Mouse (Mus musculus): ENCODE measurements around the gene Tmpo. TPM values are rescaled to one million over a fixed set of nuclear protein-coding genes. Genes with fewer than 3 reads are reported as not detected.

Gene Tmpo
- polyA plus RNA-seq, 1 experiment, result 17.4 TPM

GRCm38 (mm10) chr10:91208899-91209667, 28.0 kb upstream of the Tmpo start:
- Histone ChIP-seq H3K4me1 (ENCODE audit: control insufficient read depth, insufficient read depth, low read length) (no peaks in the 10 kb centered on the region; the same call in none of the 2 replicates), H3K27me3 (ENCODE audit: control insufficient read depth, insufficient read depth, low read length) (no peaks in the 10 kb centered on the region), H3K27ac (ENCODE audit: control insufficient read depth, insufficient read depth, low read depth, low read length) (no peak overlapping the region), H3K36me3 (ENCODE audit: control insufficient read depth, insufficient read depth, low read length) (no peaks in the 10 kb centered on the region), H3K4me3 (ENCODE audit: control insufficient read depth, low read depth, low read length) (no peak overlapping the region)
- no peak for TF ChIP-seq POLR2A (IDR thresholded peaks at IDR 0.05; ENCODE audit: control insufficient read depth, low read depth, low read length)
- TF ChIP-seq CTCF (IDR thresholded peaks at IDR 0.05; ENCODE audit: control insufficient read depth, insufficient read depth, insufficient replicate concordance, low read depth, low read length), result no peak

DNA sequence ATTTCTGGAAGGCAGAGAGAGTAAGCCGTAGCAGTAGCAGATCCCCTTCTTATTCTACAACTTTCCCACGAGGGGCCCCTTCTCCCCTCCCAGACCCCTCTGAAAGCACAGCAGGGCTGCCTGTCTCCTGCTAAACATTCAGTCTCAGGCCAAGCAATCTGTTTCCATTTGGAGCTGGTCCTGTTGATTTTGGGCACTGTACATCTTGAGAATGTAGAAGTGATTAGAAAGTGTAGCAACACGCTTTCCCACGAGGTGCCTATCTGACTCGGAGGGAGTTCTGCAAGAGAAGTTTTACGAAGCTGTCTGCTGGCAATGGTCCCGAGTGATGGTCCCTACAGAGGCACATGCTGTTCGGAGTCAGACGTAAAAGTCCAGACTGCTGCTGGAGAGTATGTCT, 27.3 kb upstream of the Tmpo start:
- Histone ChIP-seq H3K4me3 (ENCODE audit: control insufficient read depth, low read depth, low read length) (no peak overlapping the region), H3K36me3 (ENCODE audit: control insufficient read depth, insufficient read depth, low read length) (no peaks in the 10 kb centered on the region), H3K4me1 (ENCODE audit: control insufficient read depth, insufficient read depth, low read length) (no peaks in the 10 kb centered on the region; the same call in none of the 2 replicates), H3K27me3 (ENCODE audit: control insufficient read depth, insufficient read depth, low read length) (no peaks in the 10 kb centered on the region), H3K27ac (ENCODE audit: control insufficient read depth, insufficient read depth, low read depth, low read length) (no peak overlapping the region)
- TF ChIP-seq POLR2A (IDR thresholded peaks at IDR 0.05; ENCODE audit: control insufficient read depth, low read depth, low read length), result no peak
- TF ChIP-seq CTCF (IDR thresholded peaks at IDR 0.05; ENCODE audit: control insufficient read depth, insufficient read depth, insufficient replicate concordance, low read depth, low read length), result no peak

DNA sequence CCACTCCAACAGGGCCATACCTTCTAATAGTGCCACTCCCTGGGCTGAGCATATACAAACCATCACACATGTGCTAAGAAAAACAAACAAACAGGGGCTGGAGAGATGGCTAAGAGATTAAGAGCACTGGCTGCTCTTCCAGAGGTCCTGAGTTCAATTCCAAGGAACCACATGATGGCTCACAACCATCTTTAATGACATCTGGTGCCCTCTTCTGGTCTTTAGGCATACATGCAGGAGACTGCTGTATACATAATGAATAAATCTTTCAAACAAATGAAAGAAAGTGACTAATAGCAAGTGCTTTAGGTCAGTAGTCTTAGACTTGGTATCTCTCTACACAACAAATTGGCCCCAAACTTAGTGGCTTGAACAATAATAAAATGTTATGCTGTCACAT, 26.2 kb upstream of the Tmpo start:
- no peak overlapping the region for H3K4me3 ChIP-seq (ENCODE audit: control insufficient read depth, low read depth, low read length)
- no peaks in the 10 kb centered on the region for H3K36me3 ChIP-seq (ENCODE audit: control insufficient read depth, insufficient read depth, low read length)
- H3K27me3 ChIP-seq (ENCODE audit: control insufficient read depth, insufficient read depth, low read length), result no peaks in the 10 kb centered on the region
- H3K4me1 ChIP-seq (ENCODE audit: control insufficient read depth, insufficient read depth, low read length), result no peaks in the 10 kb centered on the region
- TF ChIP-seq CTCF (IDR thresholded peaks at IDR 0.05; ENCODE audit: control insufficient read depth, insufficient read depth, insufficient replicate concordance, low read depth, low read length), result no peak
- no peak for TF ChIP-seq POLR2A (IDR thresholded peaks at IDR 0.05; ENCODE audit: control insufficient read depth, low read depth, low read length)
- no peak overlapping the region for H3K27ac ChIP-seq (ENCODE audit: control insufficient read depth, insufficient read depth, low read depth, low read length)

GRCm38 (mm10) chr10:91205632-91206031, 24.5 kb upstream of the Tmpo start:
- H3K4me1 ChIP-seq (ENCODE audit: control insufficient read depth, insufficient read depth, low read length), result no peaks in the 10 kb centered on the region

GRCm38 (mm10) chr10:91200581-91200980, 19.5 kb upstream of the Tmpo start:
- Histone ChIP-seq H3K4me3 (ENCODE audit: control insufficient read depth, low read depth, low read length) (no peak overlapping the region), H3K27ac (ENCODE audit: control insufficient read depth, insufficient read depth, low read depth, low read length) (no peak overlapping the region), H3K4me1 (ENCODE audit: control insufficient read depth, insufficient read depth, low read length) (no peaks in the 10 kb centered on the region), H3K36me3 (ENCODE audit: control insufficient read depth, insufficient read depth, low read length) (no peaks in the 10 kb centered on the region), H3K27me3 (ENCODE audit: control insufficient read depth, insufficient read depth, low read length) (no peaks in the 10 kb centered on the region)
- TF ChIP-seq CTCF (IDR thresholded peaks at IDR 0.05; ENCODE audit: control insufficient read depth, insufficient read depth, insufficient replicate concordance, low read depth, low read length), result no peak
- TF ChIP-seq POLR2A (IDR thresholded peaks at IDR 0.05; ENCODE audit: control insufficient read depth, low read depth, low read length), result no peak

More at GRCm38 (mm10) chr10:91205632-91206031, 24.5 kb upstream of the Tmpo start:
- Histone ChIP-seq H3K4me3 (ENCODE audit: control insufficient read depth, low read depth, low read length) (no peak overlapping the region), H3K27ac (ENCODE audit: control insufficient read depth, insufficient read depth, low read depth, low read length) (no peak overlapping the region), H3K27me3 (ENCODE audit: control insufficient read depth, insufficient read depth, low read length) (no peaks in the 10 kb centered on the region), H3K36me3 (ENCODE audit: control insufficient read depth, insufficient read depth, low read length) (no peaks in the 10 kb centered on the region)
- TF ChIP-seq POLR2A (IDR thresholded peaks at IDR 0.05; ENCODE audit: control insufficient read depth, low read depth, low read length), result no peak
- TF ChIP-seq CTCF (IDR thresholded peaks at IDR 0.05; ENCODE audit: control insufficient read depth, insufficient read depth, insufficient replicate concordance, low read depth, low read length), result no peak

GRCm38 (mm10) chr10:91199238-91199780, 18.2 kb upstream of the Tmpo start:
- Histone ChIP-seq H3K27ac (ENCODE audit: control insufficient read depth, insufficient read depth, low read depth, low read length) (no peak overlapping the region), H3K36me3 (ENCODE audit: control insufficient read depth, insufficient read depth, low read length) (no peaks in the 10 kb centered on the region), H3K27me3 (ENCODE audit: control insufficient read depth, insufficient read depth, low read length) (no peaks in the 10 kb centered on the region), H3K4me1 (ENCODE audit: control insufficient read depth, insufficient read depth, low read length) (no peaks in the 10 kb centered on the region), H3K4me3 (ENCODE audit: control insufficient read depth, low read depth, low read length) (no peak overlapping the region)
- TF ChIP-seq CTCF (IDR thresholded peaks at IDR 0.05; ENCODE audit: control insufficient read depth, insufficient read depth, insufficient replicate concordance, low read depth, low read length) (no peak), POLR2A (IDR thresholded peaks at IDR 0.05; ENCODE audit: control insufficient read depth, low read depth, low read length) (no peak)

DNA sequence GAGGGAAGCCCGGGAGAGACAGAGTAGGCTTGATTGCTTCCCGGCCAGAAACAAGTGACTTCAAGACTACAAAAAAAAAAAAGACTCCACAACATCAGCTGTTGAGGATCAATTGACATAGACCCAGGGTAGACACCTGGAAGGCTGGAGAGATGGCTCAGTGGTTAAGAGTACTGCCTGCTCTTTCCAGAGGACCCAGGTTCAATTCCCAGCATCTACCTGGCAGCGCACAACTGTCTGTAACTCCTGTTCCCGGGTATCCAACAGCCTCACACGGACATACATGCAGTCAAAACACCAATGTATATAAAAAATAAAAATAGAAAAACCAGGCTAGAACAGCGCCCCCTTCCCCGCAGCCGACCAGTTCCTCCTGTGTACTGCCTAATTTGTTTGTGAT, 16.6 kb upstream of the Tmpo start:
- TF ChIP-seq CTCF (IDR thresholded peaks at IDR 0.05; ENCODE audit: control insufficient read depth, insufficient read depth, insufficient replicate concordance, low read depth, low read length), result no peak
- no peak for TF ChIP-seq POLR2A (IDR thresholded peaks at IDR 0.05; ENCODE audit: control insufficient read depth, low read depth, low read length)
- H3K27me3 ChIP-seq (ENCODE audit: control insufficient read depth, insufficient read depth, low read length), result no peaks in the 10 kb centered on the region
- no peak overlapping the region for H3K27ac ChIP-seq (ENCODE audit: control insufficient read depth, insufficient read depth, low read depth, low read length)
- no peaks in the 10 kb centered on the region for H3K4me1 ChIP-seq (ENCODE audit: control insufficient read depth, insufficient read depth, low read length)
- no peaks in the 10 kb centered on the region for H3K36me3 ChIP-seq (ENCODE audit: control insufficient read depth, insufficient read depth, low read length)
- H3K4me3 ChIP-seq (ENCODE audit: control insufficient read depth, low read depth, low read length), result no peak overlapping the region
